Mouse (Mus musculus): Measurements from ENCODE around the gene Zfp423.
A peak's percentile ranks its signal among the peaks of the same experiment; 100 is the strongest.

The Zfp423 gene

GRCm38 (mm10) chr8:87700321-87700720 is 259.1 kb downstream of the Zfp423 start:
- Histone ChIP-seq H3K4me3 (replicated peaks; ENCODE audit: low read length) (no peak overlapping the region), H3K27me3 (ENCODE audit: insufficient read depth, low read length) (no peaks in the 10 kb centered on the region), H3K4me1 (replicated peaks; ENCODE audit: low read depth, low read length) (peaks cover 52% of the 10 kb centered on the region), H3K36me3 (ENCODE audit: insufficient read depth, low read length) (no peaks in the 10 kb centered on the region; the same call in 1 of the 2 replicates), H3K9me3 (ENCODE audit: low read length) (no peaks in the 10 kb centered on the region)
- TF ChIP-seq CTCF (conservative IDR thresholded peaks at IDR 0.05; ENCODE audit: low read length) (no peak), NANOG (IDR thresholded peaks at IDR 0.05; ENCODE audit: borderline replicate concordance, low read length) (no peak), POU5F1 (IDR thresholded peaks at IDR 0.05; ENCODE audit: borderline replicate concordance, low read length) (no peak)

- TF ChIP-seq POU5F1 (IDR thresholded peaks at IDR 0.05; ENCODE audit: borderline replicate concordance, low read length) (no peak), NANOG (IDR thresholded peaks at IDR 0.05; ENCODE audit: borderline replicate concordance, low read length) (no peak), CTCF (conservative IDR thresholded peaks at IDR 0.05; ENCODE audit: low read length) (no peak)
- H3K4me3 ChIP-seq (replicated peaks; ENCODE audit: low read length), result no peak overlapping the region
- H3K36me3 ChIP-seq (ENCODE audit: insufficient read depth, low read length), result no peaks in the 10 kb centered on the region
- H3K27me3 ChIP-seq (ENCODE audit: insufficient read depth, low read length), result no peaks in the 10 kb centered on the region
- no peaks in the 10 kb centered on the region for H3K9me3 ChIP-seq (ENCODE audit: low read length)
- peaks cover 62% of the 10 kb centered on the region for H3K4me1 ChIP-seq (replicated peaks; ENCODE audit: low read depth, low read length)
These were observed 262.3 kb downstream of the Zfp423 start for GRCm38 (mm10) chr8:87697127-87697526.

DNA sequence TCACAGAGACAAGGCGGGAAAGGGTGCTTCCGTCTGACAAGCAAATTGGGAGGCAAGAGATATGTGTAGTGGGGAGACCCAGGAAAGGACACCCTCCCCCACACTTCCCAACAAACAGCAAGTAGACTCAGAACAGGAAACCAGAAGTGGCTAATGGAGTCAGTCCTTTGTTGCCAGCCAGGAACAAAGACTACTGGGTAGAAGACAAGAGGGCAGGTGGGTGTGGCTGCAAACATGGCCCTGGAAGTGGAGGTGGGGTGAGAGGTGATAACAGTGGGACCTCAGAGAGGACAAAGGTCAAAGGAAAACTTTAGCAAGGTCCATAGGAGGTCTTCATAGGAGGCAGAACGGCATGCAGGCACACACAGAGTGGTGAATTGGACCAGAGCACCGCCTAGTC is 265.7 kb downstream of the Zfp423 start:
- no peak for TF ChIP-seq NANOG (IDR thresholded peaks at IDR 0.05; ENCODE audit: borderline replicate concordance, low read length)
- TF ChIP-seq POU5F1 (IDR thresholded peaks at IDR 0.05; ENCODE audit: borderline replicate concordance, low read length), result no peak
- TF ChIP-seq CTCF (conservative IDR thresholded peaks at IDR 0.05; ENCODE audit: low read length), result no peak
- Histone ChIP-seq H3K36me3 (ENCODE audit: insufficient read depth, low read length) (no peaks in the 10 kb centered on the region), H3K9me3 (ENCODE audit: low read length) (no peaks in the 10 kb centered on the region), H3K4me1 (replicated peaks; ENCODE audit: low read depth, low read length) (peaks cover 85% of the 10 kb centered on the region), H3K4me3 (replicated peaks; ENCODE audit: low read length) (peak overlapping the region; percentile 29; the same call in 1 of the 2 replicates), H3K27me3 (ENCODE audit: insufficient read depth, low read length) (no peaks in the 10 kb centered on the region)

DNA sequence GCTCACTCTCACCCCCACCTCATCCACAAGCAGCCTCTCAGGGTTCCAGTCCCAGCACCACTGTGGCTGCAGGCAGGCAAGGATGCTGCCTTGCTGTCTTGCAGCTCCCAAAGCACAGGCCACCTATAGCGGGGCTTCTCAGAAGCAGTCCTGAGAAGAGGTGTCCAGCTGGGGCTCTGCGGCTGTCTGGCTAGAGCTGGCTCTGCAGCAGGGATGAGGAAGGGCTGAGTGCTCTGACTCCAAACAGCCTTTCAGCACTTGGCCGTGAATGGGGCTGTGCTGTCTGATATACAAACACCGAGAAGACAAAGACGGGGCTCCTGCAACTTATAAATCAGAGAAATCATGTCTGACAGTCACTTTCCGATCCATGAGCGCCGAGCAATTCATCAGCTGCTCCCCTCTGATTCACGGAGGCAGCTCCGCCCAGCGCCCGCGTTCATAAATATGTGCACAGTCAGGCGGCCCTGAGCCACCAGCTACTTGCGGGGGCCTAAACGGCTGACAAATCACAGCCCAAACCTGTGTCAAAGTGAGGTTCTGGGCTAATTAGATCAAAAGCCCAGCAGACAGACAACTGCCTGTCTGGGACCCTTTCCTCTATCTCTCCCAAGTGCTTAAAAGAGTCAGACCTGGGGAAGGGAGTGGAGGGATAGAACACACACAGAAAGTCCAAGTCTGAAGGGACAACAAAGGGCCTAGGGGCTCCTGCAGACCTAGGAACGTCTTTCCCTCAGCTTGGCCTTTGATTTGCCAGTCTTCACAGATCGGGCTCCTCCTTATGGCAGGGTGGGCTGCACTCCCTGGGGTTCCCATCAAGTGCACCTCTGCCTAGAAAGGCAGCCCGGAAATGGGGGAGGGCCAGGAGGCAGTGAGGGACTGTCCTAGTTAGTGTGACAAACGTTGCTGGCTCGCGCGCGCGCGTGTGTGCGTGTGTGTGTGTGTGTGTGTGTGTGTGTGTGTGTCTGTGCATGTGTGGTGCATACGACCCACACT is 269.0 kb downstream of the Zfp423 start:
- no peaks in the 10 kb centered on the region for H3K9me3 ChIP-seq (ENCODE audit: low read length)
- no peak for TF ChIP-seq CTCF (conservative IDR thresholded peaks at IDR 0.05; ENCODE audit: low read length)
- no peak for TF ChIP-seq NANOG (IDR thresholded peaks at IDR 0.05; ENCODE audit: borderline replicate concordance, low read length)
- TF ChIP-seq POU5F1 (IDR thresholded peaks at IDR 0.05; ENCODE audit: borderline replicate concordance, low read length), result no peak
- H3K27me3 ChIP-seq (ENCODE audit: insufficient read depth, low read length), result no peaks in the 10 kb centered on the region; the same call in 1 of the 2 replicates
- H3K4me3 ChIP-seq (replicated peaks; ENCODE audit: low read length), result peak overlapping the region; percentile 67
- H3K4me1 ChIP-seq (replicated peaks; ENCODE audit: low read depth, low read length), result peaks cover 91% of the 10 kb centered on the region
- H3K36me3 ChIP-seq (ENCODE audit: insufficient read depth, low read length), result peaks cover 18% of the 10 kb centered on the region

DNA sequence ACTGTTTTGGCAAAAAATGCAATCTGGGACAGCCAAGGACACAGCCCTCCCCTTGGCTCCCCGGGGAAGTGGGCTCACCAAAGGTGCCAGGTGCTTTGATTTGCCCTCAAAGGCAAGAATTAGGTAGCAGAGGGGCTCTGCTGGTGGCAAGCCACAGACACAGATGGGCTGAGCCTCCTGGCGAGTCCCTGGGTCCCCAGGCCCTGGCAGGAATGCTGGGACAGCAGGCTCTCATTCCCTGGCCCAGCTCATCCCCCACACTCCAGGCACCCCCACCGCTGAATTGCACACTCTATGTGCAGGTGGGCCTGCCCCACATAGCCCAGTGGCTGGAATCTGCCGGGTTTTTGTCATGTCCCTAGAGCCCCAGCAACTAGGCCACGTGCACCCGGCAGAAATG is 270.2 kb downstream of the Zfp423 start:
- H3K9me3 ChIP-seq (ENCODE audit: low read length), result no peaks in the 10 kb centered on the region
- H3K4me3 ChIP-seq (replicated peaks; ENCODE audit: low read length), result peak overlapping the region; percentile 67
- peaks cover 84% of the 10 kb centered on the region for H3K4me1 ChIP-seq (replicated peaks; ENCODE audit: low read depth, low read length)
- TF ChIP-seq CTCF (conservative IDR thresholded peaks at IDR 0.05; ENCODE audit: low read length), result no peak
- peaks cover 28% of the 10 kb centered on the region for H3K36me3 ChIP-seq (ENCODE audit: insufficient read depth, low read length)
- no peaks in the 10 kb centered on the region; the same call in 1 of the 2 replicates for H3K27me3 ChIP-seq (ENCODE audit: insufficient read depth, low read length)

DNA sequence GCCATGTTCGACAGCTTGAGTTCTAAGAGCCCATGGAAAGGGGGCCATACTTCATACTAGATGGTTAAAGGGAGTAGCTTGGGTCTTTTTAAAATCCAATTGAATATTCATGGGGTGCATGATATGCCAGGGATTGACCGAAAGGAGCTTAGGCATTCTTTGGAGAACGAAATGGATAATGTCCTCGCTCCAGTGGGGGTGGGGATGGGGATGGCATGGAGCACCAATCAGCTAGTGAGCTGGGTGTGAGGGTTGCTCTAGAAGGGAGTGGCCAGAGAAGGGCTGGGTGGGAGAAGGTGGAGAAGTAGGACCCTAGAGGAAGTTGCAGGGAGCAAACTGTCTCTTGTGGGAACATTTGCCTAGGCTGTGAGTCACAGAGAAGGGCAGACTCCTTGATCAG is 271.0 kb downstream of the Zfp423 start:
- Histone ChIP-seq H3K27me3 (ENCODE audit: insufficient read depth, low read length) (no peaks in the 10 kb centered on the region; the same call in 1 of the 2 replicates), H3K4me1 (replicated peaks; ENCODE audit: low read depth, low read length) (peaks cover 76% of the 10 kb centered on the region), H3K4me3 (replicated peaks; ENCODE audit: low read length) (no peak overlapping the region), H3K36me3 (ENCODE audit: insufficient read depth, low read length) (peaks cover 30% of the 10 kb centered on the region), H3K9me3 (ENCODE audit: low read length) (no peaks in the 10 kb centered on the region)
- TF ChIP-seq CTCF (conservative IDR thresholded peaks at IDR 0.05; ENCODE audit: low read length) (no peak), NANOG (IDR thresholded peaks at IDR 0.05; ENCODE audit: borderline replicate concordance, low read length) (no peak), POU5F1 (IDR thresholded peaks at IDR 0.05; ENCODE audit: borderline replicate concordance, low read length) (no peak)

GRCm38 (mm10) chr8:87686986-87687698 is 272.3 kb downstream of the Zfp423 start:
- H3K36me3 ChIP-seq (ENCODE audit: insufficient read depth, low read length), result peaks cover 30% of the 10 kb centered on the region
- peaks cover 67% of the 10 kb centered on the region for H3K4me1 ChIP-seq (replicated peaks; ENCODE audit: low read depth, low read length)
- no peaks in the 10 kb centered on the region for H3K9me3 ChIP-seq (ENCODE audit: low read length)
- no peak for TF ChIP-seq POU5F1 (IDR thresholded peaks at IDR 0.05; ENCODE audit: borderline replicate concordance, low read length)
- TF ChIP-seq NANOG (IDR thresholded peaks at IDR 0.05; ENCODE audit: borderline replicate concordance, low read length), result no peak
- no peak for TF ChIP-seq CTCF (conservative IDR thresholded peaks at IDR 0.05; ENCODE audit: low read length)
- no peaks in the 10 kb centered on the region; the same call in 1 of the 2 replicates for H3K27me3 ChIP-seq (ENCODE audit: insufficient read depth, low read length)
- H3K4me3 ChIP-seq (replicated peaks; ENCODE audit: low read length), result no peak overlapping the region

DNA sequence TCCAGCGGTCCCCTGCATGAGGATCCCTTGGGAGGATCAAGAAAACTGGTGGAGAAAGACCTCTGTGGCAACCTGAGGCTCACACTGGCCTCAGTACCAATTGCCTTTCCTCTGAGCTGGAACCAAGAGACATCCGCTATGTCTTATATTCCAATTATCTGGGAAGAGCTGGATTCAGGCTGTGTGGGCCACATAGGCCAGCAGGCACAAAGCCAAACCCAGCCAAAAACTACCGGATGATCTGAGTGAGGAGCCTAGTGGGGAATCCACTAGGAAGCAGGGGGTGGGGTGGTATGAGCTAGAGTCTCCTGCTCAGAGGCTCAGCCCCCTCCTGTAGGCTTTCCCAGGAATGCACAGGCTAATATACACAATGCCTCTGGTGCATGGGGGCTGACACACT is 273.4 kb downstream of the Zfp423 start:
- TF ChIP-seq CTCF (conservative IDR thresholded peaks at IDR 0.05; ENCODE audit: low read length), result no peak
- TF ChIP-seq NANOG (IDR thresholded peaks at IDR 0.05; ENCODE audit: borderline replicate concordance, low read length), result no peak
- no peak for TF ChIP-seq POU5F1 (IDR thresholded peaks at IDR 0.05; ENCODE audit: borderline replicate concordance, low read length)
- H3K27me3 ChIP-seq (ENCODE audit: insufficient read depth, low read length), result no peaks in the 10 kb centered on the region; the same call in 1 of the 2 replicates
- no peaks in the 10 kb centered on the region for H3K9me3 ChIP-seq (ENCODE audit: low read length)
- H3K4me1 ChIP-seq (replicated peaks; ENCODE audit: low read depth, low read length), result peaks cover 56% of the 10 kb centered on the region
- H3K36me3 ChIP-seq (ENCODE audit: insufficient read depth, low read length), result peaks cover 30% of the 10 kb centered on the region
- no peak overlapping the region for H3K4me3 ChIP-seq (replicated peaks; ENCODE audit: low read length)
